Mouse (Mus musculus): ENCODE results near the gene Ptprg. TPM values are rescaled to one million over a fixed set of nuclear protein-coding genes. Genes with fewer than 3 reads are reported as not detected.
A peak's percentile ranks its signal among the peaks of the same experiment; 100 is the strongest.

Ptprg gene
- polyA plus RNA-seq, 1 experiment from 2014 or later: 14.3 TPM

GRCm38 (mm10) chr14:12185040-12185439 lies 631.7 kb downstream of the Ptprg start:
- WGBS: 68% methylated on average over 4 of the region's 4 CpGs

GRCm38 (mm10) chr14:12188352-12188751 lies 635.0 kb downstream of the Ptprg start:
- Histone ChIP-seq H3K36me3 (ENCODE audit: control insufficient read depth, insufficient read depth, low read length) (no peaks in the 10 kb centered on the region), H3K9me3 (ENCODE audit: control insufficient read depth, low read length) (no peaks in the 10 kb centered on the region), H3K4me1 (ENCODE audit: control insufficient read depth, insufficient read depth, low read length) (no peaks in the 10 kb centered on the region), H3K9ac (ENCODE audit: low read depth, low read length) (no peak overlapping the region), H3K27me3 (replicated peaks; ENCODE audit: control insufficient read depth, insufficient read depth, low read length) (no peaks in the 10 kb centered on the region), H3K4me3 (ENCODE audit: low read length) (no peak overlapping the region), H3K27ac (ENCODE audit: low read length) (peak overlapping the region; percentile 15; the same call in 1 of the 2 replicates), H3K4me2 (ENCODE audit: low read depth, low read length) (no peak overlapping the region)
- 48% methylated on average over 4 of the region's 4 CpGs for WGBS
- no peak for ATAC-seq

More at GRCm38 (mm10) chr14:12185040-12185439, 631.7 kb downstream of the Ptprg start:
- no peaks in the 10 kb centered on the region for H3K4me1 ChIP-seq (ENCODE audit: control insufficient read depth, insufficient read depth, low read length)
- H3K27me3 ChIP-seq (replicated peaks; ENCODE audit: control insufficient read depth, insufficient read depth, low read length): no peaks in the 10 kb centered on the region
- no peaks in the 10 kb centered on the region for H3K36me3 ChIP-seq (ENCODE audit: control insufficient read depth, insufficient read depth, low read length)
- H3K27ac ChIP-seq (ENCODE audit: low read length): no peak overlapping the region
- ATAC-seq: no peak
- H3K4me3 ChIP-seq (ENCODE audit: low read length): no peak overlapping the region
- no peaks in the 10 kb centered on the region for H3K9me3 ChIP-seq (ENCODE audit: control insufficient read depth, low read length)
- H3K4me2 ChIP-seq (ENCODE audit: low read depth, low read length): no peak overlapping the region
- H3K9ac ChIP-seq (ENCODE audit: low read depth, low read length): no peak overlapping the region

GRCm38 (mm10) chr14:12189266-12189665 lies 635.9 kb downstream of the Ptprg start:
- Histone ChIP-seq H3K4me2 (ENCODE audit: low read depth, low read length) (no peak overlapping the region), H3K27ac (ENCODE audit: low read length) (no peak overlapping the region), H3K9ac (ENCODE audit: low read depth, low read length) (no peak overlapping the region), H3K4me3 (ENCODE audit: low read length) (no peak overlapping the region), H3K9me3 (ENCODE audit: control insufficient read depth, low read length) (no peaks in the 10 kb centered on the region), H3K4me1 (ENCODE audit: control insufficient read depth, insufficient read depth, low read length) (no peaks in the 10 kb centered on the region), H3K36me3 (ENCODE audit: control insufficient read depth, insufficient read depth, low read length) (no peaks in the 10 kb centered on the region), H3K27me3 (replicated peaks; ENCODE audit: control insufficient read depth, insufficient read depth, low read length) (no peaks in the 10 kb centered on the region)
- no peak for ATAC-seq
- 83% methylated on average over 3 of the region's 3 CpGs for WGBS

DNA sequence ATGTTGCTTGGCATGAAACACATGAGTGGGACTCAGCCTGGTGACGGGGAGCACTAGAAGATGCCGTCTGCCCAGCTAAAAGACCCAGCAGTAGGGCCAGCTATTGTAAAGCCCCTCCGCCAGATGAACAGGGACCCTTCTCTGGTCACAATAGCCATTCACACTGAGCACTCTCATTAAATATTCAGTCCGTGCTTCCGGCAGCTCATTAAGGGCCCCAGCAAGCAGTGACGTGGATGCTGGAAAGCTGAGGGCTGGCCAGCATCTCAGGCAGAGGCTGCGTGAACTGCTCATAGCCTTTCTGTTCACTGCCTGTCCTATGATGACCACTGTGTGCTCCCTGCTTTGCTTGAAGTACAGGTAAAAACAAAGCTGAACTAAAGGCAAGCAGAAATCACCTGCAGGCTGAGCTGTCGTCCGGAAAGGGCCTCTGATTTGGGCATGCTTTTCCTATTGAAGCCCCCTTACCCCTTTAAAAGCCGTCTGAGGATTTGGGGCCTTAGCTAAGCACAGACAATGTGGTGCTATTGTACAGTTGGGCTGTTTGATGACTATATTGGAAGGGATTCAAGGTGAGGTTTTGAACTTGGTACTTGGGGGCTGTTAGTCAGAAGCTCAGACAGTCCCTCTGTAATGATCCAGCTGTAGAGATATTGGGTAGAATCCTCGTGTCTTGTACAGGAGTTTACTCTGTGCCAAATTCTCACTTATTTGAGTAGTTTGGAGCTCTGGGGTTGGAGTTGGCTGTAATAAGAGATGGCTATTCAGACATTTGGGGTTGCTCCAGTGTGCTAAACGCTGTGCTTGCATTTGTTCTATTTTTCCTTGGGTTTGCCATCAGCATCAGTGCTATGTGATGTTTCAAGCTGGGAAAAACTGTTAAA lies 636.6 kb downstream of the Ptprg start:
- H3K27ac ChIP-seq (ENCODE audit: low read length): no peak overlapping the region

DNA sequence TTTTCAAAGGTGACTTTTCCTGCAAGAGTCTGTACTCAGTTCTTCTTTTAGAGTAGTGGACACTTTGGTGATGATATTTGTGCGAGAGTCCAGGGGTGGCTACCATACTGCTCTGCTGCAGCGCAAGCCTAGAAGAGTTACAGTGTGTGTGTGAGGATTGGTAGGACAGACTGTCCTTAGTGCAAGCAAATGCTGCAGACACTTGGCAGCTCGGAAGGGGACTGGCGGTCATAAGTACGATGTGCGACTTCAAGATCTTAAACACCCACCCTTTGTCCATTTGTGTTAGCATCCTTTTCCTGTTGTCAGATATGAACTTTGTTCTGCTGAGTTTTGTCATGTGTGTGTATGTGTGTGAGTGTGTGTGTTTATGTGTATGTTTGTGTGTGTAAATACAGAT lies 637.7 kb downstream of the Ptprg start:
- H3K27ac ChIP-seq (ENCODE audit: low read length): no peak overlapping the region
- H3K4me3 ChIP-seq (ENCODE audit: low read length): no peak overlapping the region
- H3K27me3 ChIP-seq (replicated peaks; ENCODE audit: control insufficient read depth, insufficient read depth, low read length): no peaks in the 10 kb centered on the region
- no peaks in the 10 kb centered on the region for H3K4me1 ChIP-seq (ENCODE audit: control insufficient read depth, insufficient read depth, low read length)
- no peak overlapping the region for H3K4me2 ChIP-seq (ENCODE audit: low read depth, low read length)
- no peak for ATAC-seq
- H3K9ac ChIP-seq (ENCODE audit: low read depth, low read length): no peak overlapping the region
- 92% methylated on average over 6 of the region's 6 CpGs for WGBS
- H3K9me3 ChIP-seq (ENCODE audit: control insufficient read depth, low read length): no peaks in the 10 kb centered on the region
- no peaks in the 10 kb centered on the region for H3K36me3 ChIP-seq (ENCODE audit: control insufficient read depth, insufficient read depth, low read length)

More for the DNA sequence above, 636.6 kb downstream of the Ptprg start:
- Histone ChIP-seq H3K4me1 (ENCODE audit: control insufficient read depth, insufficient read depth, low read length) (no peaks in the 10 kb centered on the region), H3K9ac (ENCODE audit: low read depth, low read length) (no peak overlapping the region), H3K27me3 (replicated peaks; ENCODE audit: control insufficient read depth, insufficient read depth, low read length) (no peaks in the 10 kb centered on the region), H3K9me3 (ENCODE audit: control insufficient read depth, low read length) (no peaks in the 10 kb centered on the region), H3K36me3 (ENCODE audit: control insufficient read depth, insufficient read depth, low read length) (no peaks in the 10 kb centered on the region), H3K4me2 (ENCODE audit: low read depth, low read length) (no peak overlapping the region), H3K4me3 (ENCODE audit: low read length) (no peak overlapping the region)
- ATAC-seq: no peak
- WGBS: 69% methylated on average over 12 of the region's 12 CpGs

GRCm38 (mm10) chr14:12198735-12199134 lies 645.4 kb downstream of the Ptprg start:
- no peak overlapping the region for H3K27ac ChIP-seq (ENCODE audit: low read length)
- H3K4me1 ChIP-seq (ENCODE audit: control insufficient read depth, insufficient read depth, low read length): peaks cover 3% of the 10 kb centered on the region; the same call in 1 of the 2 replicates
- H3K9ac ChIP-seq (ENCODE audit: low read depth, low read length): no peak overlapping the region
- H3K27me3 ChIP-seq (replicated peaks; ENCODE audit: control insufficient read depth, insufficient read depth, low read length): no peaks in the 10 kb centered on the region
- WGBS: 46% methylated on average over 7 of the region's 7 CpGs
- no peaks in the 10 kb centered on the region for H3K36me3 ChIP-seq (ENCODE audit: control insufficient read depth, insufficient read depth, low read length)
- no peak overlapping the region for H3K4me3 ChIP-seq (ENCODE audit: low read length)
- ATAC-seq: no peak
- no peaks in the 10 kb centered on the region for H3K9me3 ChIP-seq (ENCODE audit: control insufficient read depth, low read length)
- no peak overlapping the region for H3K4me2 ChIP-seq (ENCODE audit: low read depth, low read length)

DNA sequence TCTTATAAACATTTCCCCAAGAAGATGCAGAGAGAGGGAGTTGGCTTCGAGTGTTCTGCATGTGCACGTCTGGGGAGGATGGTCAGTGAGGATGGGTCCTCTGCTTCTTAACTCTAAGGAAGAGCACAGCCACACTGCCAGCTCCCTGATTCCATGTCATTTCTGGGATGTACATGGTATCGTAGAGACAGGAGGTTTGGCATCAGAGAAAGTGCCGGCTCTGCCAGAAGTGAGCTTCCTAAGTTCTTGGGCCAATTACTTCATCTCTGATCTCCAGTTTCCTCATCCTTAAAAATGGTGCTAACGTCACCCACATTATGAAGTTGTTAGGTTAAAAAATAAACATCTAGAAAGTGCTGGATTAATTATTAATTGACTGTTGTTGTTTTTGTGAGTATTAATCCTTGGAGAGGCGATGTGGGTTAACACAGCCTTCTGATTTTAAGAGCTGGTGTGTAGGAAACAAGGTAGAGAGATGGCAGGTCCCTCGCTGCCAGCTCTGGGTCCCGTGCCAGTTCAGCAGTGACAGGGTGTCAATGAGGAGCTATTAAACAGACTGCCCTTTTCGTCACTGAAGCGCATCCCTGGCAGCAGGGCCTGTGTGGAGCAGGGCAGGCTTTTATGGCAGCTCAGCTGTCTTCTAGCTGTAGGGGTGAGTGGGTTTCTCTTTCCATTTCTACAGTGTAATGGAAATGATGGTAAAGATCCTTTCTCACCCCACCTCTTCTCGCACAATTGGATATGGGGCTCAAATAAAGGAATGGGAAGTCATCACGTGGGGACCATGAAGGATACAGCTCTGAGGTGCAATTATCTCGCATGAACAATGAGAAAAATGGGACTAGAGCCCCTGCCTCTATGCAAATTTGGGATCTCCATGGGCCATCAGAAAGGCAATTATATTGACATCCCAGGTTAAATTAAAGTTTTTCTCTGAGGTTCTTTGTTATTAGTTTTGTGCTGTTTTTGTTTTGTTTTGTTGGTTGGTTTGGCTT lies 646.9 kb downstream of the Ptprg start:
- no peaks in the 10 kb centered on the region for H3K36me3 ChIP-seq (ENCODE audit: control insufficient read depth, insufficient read depth, low read length)
- H3K9me3 ChIP-seq (ENCODE audit: control insufficient read depth, low read length): no peaks in the 10 kb centered on the region
- 76% methylated on average over 13 of the region's 13 CpGs for WGBS
- H3K4me3 ChIP-seq (ENCODE audit: low read length): no peak overlapping the region
- no peak overlapping the region for H3K9ac ChIP-seq (ENCODE audit: low read depth, low read length)
- no peak overlapping the region for H3K27ac ChIP-seq (ENCODE audit: low read length)
- H3K4me1 ChIP-seq (ENCODE audit: control insufficient read depth, insufficient read depth, low read length): peaks cover 3% of the 10 kb centered on the region; the same call in 1 of the 2 replicates
- no peaks in the 10 kb centered on the region for H3K27me3 ChIP-seq (replicated peaks; ENCODE audit: control insufficient read depth, insufficient read depth, low read length)
- no peak for ATAC-seq
- no peak overlapping the region for H3K4me2 ChIP-seq (ENCODE audit: low read depth, low read length)

DNA sequence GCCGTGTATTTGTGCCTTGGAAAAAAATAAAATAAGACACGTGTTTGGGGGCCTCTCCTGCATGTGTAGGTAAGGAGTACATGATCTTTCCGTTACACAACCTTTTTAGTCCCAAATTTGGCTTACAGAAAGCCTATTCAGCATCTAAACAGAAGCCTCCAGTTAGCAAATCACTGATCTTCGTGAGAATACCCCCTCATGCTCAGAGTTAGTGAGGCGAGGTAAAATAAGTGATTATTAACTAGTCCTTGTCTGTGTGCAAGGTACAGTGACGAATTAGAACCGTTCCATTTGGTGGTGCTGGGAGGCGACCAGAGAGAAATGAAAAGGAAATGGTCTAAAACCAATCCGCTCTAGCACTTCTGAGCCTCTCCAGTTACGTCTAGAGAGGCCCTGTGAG lies 648.9 kb downstream of the Ptprg start:
- Histone ChIP-seq H3K36me3 (ENCODE audit: control insufficient read depth, insufficient read depth, low read length) (no peaks in the 10 kb centered on the region), H3K27ac (ENCODE audit: low read length) (no peak overlapping the region), H3K27me3 (replicated peaks; ENCODE audit: control insufficient read depth, insufficient read depth, low read length) (no peaks in the 10 kb centered on the region), H3K4me1 (ENCODE audit: control insufficient read depth, insufficient read depth, low read length) (peaks cover 3% of the 10 kb centered on the region; the same call in 1 of the 2 replicates), H3K9ac (ENCODE audit: low read depth, low read length) (no peak overlapping the region), H3K4me2 (ENCODE audit: low read depth, low read length) (no peak overlapping the region), H3K9me3 (ENCODE audit: control insufficient read depth, low read length) (no peaks in the 10 kb centered on the region), H3K4me3 (ENCODE audit: low read length) (no peak overlapping the region)
- 78% methylated on average over 10 of the region's 10 CpGs for WGBS
- no peak for ATAC-seq

- Histone ChIP-seq H3K27me3 (replicated peaks; ENCODE audit: control insufficient read depth, insufficient read depth, low read length) (no peaks in the 10 kb centered on the region), H3K4me1 (ENCODE audit: control insufficient read depth, insufficient read depth, low read length) (no peaks in the 10 kb centered on the region), H3K27ac (ENCODE audit: low read length) (no peak overlapping the region), H3K36me3 (ENCODE audit: control insufficient read depth, insufficient read depth, low read length) (no peaks in the 10 kb centered on the region), H3K9me3 (ENCODE audit: control insufficient read depth, low read length) (no peaks in the 10 kb centered on the region), H3K4me2 (ENCODE audit: low read depth, low read length) (no peak overlapping the region), H3K4me3 (ENCODE audit: low read length) (no peak overlapping the region), H3K9ac (ENCODE audit: low read depth, low read length) (no peak overlapping the region)
- no peak for ATAC-seq
- WGBS: 86% methylated on average over 7 of the region's 7 CpGs
These were observed 649.7 kb downstream of the Ptprg start for GRCm38 (mm10) chr14:12203081-12203480.

Measured in intestine, embryonic 16.5 days (tissue).